Mouse (Mus musculus): Measurements from ENCODE around the gene Rpl21.

DNA sequence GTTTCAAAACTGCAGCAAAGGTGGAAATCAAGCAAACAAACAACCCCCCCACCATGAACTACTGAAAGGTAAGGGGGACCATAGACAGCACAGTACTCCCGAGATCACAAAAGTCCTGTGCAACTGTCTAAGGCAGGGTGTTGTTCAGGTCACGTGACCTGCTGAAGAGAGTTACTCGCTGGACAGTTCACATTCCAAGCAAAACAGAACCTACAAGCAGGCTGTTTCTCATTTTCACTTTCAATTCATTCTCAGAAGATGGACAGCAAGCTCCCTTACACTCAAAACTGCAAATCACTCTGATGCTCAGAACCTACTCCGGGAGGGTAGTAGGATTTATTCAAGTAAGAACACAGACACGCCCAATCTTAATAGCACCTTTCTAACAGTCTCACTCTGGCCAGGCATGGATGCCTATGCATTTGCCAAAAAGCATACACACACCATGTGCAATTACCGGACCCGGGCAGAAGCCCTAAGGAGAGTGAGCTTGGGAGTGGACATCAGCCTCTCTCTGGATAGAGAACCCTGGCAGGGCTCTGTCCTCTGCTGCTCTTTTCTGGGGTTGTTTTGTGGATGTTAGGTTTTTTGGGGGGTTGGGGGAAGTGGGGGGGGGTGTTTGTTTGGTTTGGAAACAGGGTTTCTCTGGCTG, 40.4 kb upstream of the Rpl21 start:
- TF ChIP-seq CTCF (IDR thresholded peaks at IDR 0.05; ENCODE audit: extremely low read depth, insufficient read depth, low read length): no peak
- TF ChIP-seq POLR2A (IDR thresholded peaks at IDR 0.05; ENCODE audit: extremely low read depth, insufficient read depth, low read length): no peak

Measured in cortical plate, adult 2 months (tissue).